Mouse (Mus musculus): ENCODE results near the gene Ankrd36. TPM values are rescaled to one million over a fixed set of nuclear protein-coding genes. Genes with fewer than 3 reads are reported as not detected.

Ankrd36 gene
- polyA plus RNA-seq, 1 experiment from 2014 or later = not detected

DNA sequence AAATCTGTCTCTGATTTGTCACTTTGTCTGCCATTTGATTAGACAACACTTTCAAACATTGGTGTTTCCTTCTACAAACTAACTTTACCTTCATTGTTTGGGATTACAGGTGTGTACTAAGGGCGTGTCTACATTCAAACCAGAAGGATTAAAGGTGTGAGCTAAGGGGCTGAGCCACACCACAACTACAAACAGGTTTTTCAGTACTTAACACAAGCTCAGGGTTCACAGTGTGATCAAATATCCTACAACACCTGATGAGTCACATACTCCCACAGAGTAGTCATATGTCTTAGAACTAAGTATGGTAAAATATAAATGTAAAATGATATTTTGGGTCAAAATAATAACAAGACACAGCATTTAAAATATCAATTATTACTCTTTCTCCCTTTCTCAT is 17.6 kb upstream of the Ankrd36 start:
- TF ChIP-seq EP300 (optimal IDR thresholded peaks at IDR 0.05) (no peak), CTCF (IDR thresholded peaks at IDR 0.05; ENCODE audit: low read depth) (no peak)
- DNase-seq (ENCODE audit: low spot score) (no peak), ATAC-seq (ENCODE audit: low FRiP score, low TSS enrichment) (peak; percentile 57; the same call in 1 of the 2 replicates)
- WGBS = 56% methylated on average over 1 of the region's 1 CpGs
- Histone ChIP-seq H3K9me3 (ENCODE audit: control insufficient read depth, low read length) (no peaks in the 10 kb centered on the region), H3K27ac (replicated peaks) (no peak overlapping the region), H3K4me2 (replicated peaks; ENCODE audit: low read depth) (no peak overlapping the region), H3K36me3 (ENCODE audit: control insufficient read depth, insufficient read depth, low read length) (no peaks in the 10 kb centered on the region), H3K4me1 (replicated peaks; ENCODE audit: control insufficient read depth, insufficient read depth) (no peaks in the 10 kb centered on the region), H3K27me3 (ENCODE audit: control insufficient read depth, insufficient read depth, low read length) (no peaks in the 10 kb centered on the region), H3K4me3 (ENCODE audit: low read depth, low read length) (no peak overlapping the region), H3K9ac (ENCODE audit: low read length) (no peak overlapping the region)

DNA sequence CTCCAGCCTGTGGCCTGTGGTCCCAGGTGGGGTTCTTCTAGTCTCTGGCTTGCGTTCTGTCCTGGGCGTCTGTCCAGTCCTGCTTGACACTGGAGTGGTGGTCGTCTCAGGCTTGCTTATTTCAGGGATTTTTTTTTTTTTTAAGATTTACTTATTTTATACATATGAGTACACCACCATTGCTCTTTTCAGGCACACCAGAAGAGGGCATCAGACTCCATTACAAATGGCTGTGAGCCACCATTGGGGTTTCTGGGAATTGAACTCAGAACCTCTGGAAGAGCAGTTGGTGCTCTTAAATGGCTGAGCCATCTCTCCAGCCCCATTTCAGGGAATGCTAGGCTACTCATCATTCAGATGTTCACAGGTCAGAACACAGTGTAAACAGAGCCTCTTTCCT is 9.2 kb upstream of the Ankrd36 start:
- TF ChIP-seq CTCF (IDR thresholded peaks at IDR 0.05; ENCODE audit: low read depth) (0 out of 2 replicates have a peak, but pooled peaks have one; percentile 11), EP300 (optimal IDR thresholded peaks at IDR 0.05) (no peak)
- DNase-seq (ENCODE audit: low spot score) = no peak

DNA sequence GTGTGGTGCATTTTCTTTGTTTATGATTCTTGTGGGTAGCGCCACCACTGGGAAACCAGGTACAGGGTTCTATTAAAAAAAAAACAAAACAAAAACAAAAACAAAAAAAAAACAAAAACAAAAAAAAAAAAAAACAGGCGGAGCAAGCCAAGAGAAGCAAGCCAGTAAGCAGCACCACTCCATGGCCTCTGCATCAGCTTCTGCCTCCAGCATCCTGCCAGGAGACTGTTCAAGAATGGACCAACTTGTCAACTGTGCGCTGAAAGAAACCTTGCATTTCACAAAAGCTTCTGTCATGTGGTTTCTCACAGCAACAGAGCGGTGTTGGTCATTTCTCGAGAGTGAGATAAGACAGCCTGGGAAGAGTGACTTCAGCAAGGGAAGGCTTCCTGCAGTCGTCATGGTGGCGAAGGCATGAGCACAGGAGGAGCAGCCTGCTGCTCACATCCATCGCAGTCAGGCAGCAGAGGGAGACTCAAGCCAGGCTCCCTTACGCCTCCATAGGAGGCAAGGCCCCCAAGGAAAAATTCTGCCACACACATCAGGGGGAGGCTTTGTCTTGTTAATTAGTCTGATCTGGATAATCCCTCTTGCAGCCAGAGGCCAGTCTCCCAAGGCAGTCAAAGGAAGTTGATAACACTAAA is 6.7 kb upstream of the Ankrd36 start:
- H3K4me2 ChIP-seq (replicated peaks; ENCODE audit: low read depth) = no peak overlapping the region
- H3K9ac ChIP-seq (ENCODE audit: low read length) = no peak overlapping the region
- no peak overlapping the region for H3K27ac ChIP-seq (replicated peaks)
- H3K4me3 ChIP-seq (ENCODE audit: low read depth, low read length) = no peak overlapping the region
- no peak for ATAC-seq (ENCODE audit: low FRiP score, low TSS enrichment)
- H3K9me3 ChIP-seq (ENCODE audit: control insufficient read depth, low read length) = no peaks in the 10 kb centered on the region
- no peak for DNase-seq (ENCODE audit: low spot score)
- no peak for TF ChIP-seq EP300 (optimal IDR thresholded peaks at IDR 0.05)
- peak; percentile 20; the same call in 1 of the 2 replicates for TF ChIP-seq CTCF (IDR thresholded peaks at IDR 0.05; ENCODE audit: low read depth)
- H3K4me1 ChIP-seq (replicated peaks; ENCODE audit: control insufficient read depth, insufficient read depth) = no peaks in the 10 kb centered on the region
- WGBS = 42% methylated on average over 9 of the region's 9 CpGs
- H3K27me3 ChIP-seq (ENCODE audit: control insufficient read depth, insufficient read depth, low read length) = no peaks in the 10 kb centered on the region
- no peaks in the 10 kb centered on the region for H3K36me3 ChIP-seq (ENCODE audit: control insufficient read depth, insufficient read depth, low read length)

More for the DNA sequence above, 9.2 kb upstream of the Ankrd36 start:
- no peaks in the 10 kb centered on the region for H3K4me1 ChIP-seq (replicated peaks; ENCODE audit: control insufficient read depth, insufficient read depth)
- ATAC-seq (ENCODE audit: low FRiP score, low TSS enrichment) = no peak
- no peaks in the 10 kb centered on the region for H3K27me3 ChIP-seq (ENCODE audit: control insufficient read depth, insufficient read depth, low read length)
- WGBS = 47% methylated on average over 3 of the region's 3 CpGs
- no peak overlapping the region for H3K4me3 ChIP-seq (ENCODE audit: low read depth, low read length)
- no peak overlapping the region for H3K9ac ChIP-seq (ENCODE audit: low read length)
- no peak overlapping the region for H3K27ac ChIP-seq (replicated peaks)
- H3K4me2 ChIP-seq (replicated peaks; ENCODE audit: low read depth) = no peak overlapping the region
- H3K9me3 ChIP-seq (ENCODE audit: control insufficient read depth, low read length) = no peaks in the 10 kb centered on the region
- H3K36me3 ChIP-seq (ENCODE audit: control insufficient read depth, insufficient read depth, low read length) = no peaks in the 10 kb centered on the region

DNA sequence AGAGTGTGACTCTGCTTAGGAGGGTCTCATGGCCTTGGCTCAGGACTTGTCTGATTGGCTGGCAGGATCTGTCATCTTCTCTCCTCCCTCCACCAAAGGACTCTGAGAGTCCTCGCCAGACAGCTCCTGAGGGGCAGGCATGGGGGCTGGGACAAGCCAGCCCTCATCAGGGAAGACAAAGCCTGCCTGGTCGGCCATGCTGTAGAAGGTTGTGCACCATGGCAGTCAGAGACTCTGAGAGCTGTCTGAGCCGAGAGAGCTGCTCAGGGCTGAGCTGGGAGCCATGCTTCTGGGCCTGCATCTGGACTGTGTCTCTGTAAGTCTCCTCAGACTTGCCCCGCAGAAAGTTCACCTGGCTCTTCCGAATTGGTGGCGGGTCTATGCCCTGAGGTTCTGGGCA is 5.6 kb upstream of the Ankrd36 start:
- DNase-seq (ENCODE audit: low spot score) (no peak), ATAC-seq (ENCODE audit: low FRiP score, low TSS enrichment) (no peak)
- H3K36me3 ChIP-seq (ENCODE audit: control insufficient read depth, insufficient read depth, low read length) = no peaks in the 10 kb centered on the region
- no peaks in the 10 kb centered on the region for H3K27me3 ChIP-seq (ENCODE audit: control insufficient read depth, insufficient read depth, low read length)
- H3K4me1 ChIP-seq (replicated peaks; ENCODE audit: control insufficient read depth, insufficient read depth) = no peaks in the 10 kb centered on the region
- 79% methylated on average over 6 of the region's 6 CpGs for WGBS
- no peak overlapping the region for H3K4me3 ChIP-seq (ENCODE audit: low read depth, low read length)
- TF ChIP-seq EP300 (optimal IDR thresholded peaks at IDR 0.05) = no peak
- TF ChIP-seq CTCF (IDR thresholded peaks at IDR 0.05; ENCODE audit: low read depth) = no peak
- H3K9me3 ChIP-seq (ENCODE audit: control insufficient read depth, low read length) = no peaks in the 10 kb centered on the region
- no peak overlapping the region for H3K4me2 ChIP-seq (replicated peaks; ENCODE audit: low read depth)
- no peak overlapping the region for H3K27ac ChIP-seq (replicated peaks)
- no peak overlapping the region for H3K9ac ChIP-seq (ENCODE audit: low read length)

DNA sequence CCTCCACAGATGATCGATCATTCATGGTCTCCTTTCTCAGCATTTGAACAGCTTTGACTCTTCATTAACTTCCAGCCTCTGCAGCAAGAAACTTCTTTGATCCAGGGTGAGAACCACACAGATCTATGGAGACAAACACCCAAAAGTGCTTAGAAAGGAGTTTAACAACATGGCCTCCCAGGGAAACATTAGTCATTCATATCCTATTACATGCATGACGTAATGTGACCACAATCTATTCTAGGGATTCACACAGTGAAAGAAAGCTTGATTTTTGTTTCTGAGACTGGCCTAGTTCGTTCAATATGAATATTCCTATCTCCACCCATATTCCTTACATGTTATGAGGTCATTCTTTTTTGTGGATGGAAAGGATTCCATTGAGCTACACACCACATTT is 3.9 kb upstream of the Ankrd36 start:
- DNase-seq (ENCODE audit: low spot score) (no peak), ATAC-seq (ENCODE audit: low FRiP score, low TSS enrichment) (no peak)
- H3K27ac ChIP-seq (replicated peaks) = no peak overlapping the region
- H3K9ac ChIP-seq (ENCODE audit: low read length) = no peak overlapping the region
- H3K36me3 ChIP-seq (ENCODE audit: control insufficient read depth, insufficient read depth, low read length) = no peaks in the 10 kb centered on the region
- no peaks in the 10 kb centered on the region for H3K4me1 ChIP-seq (replicated peaks; ENCODE audit: control insufficient read depth, insufficient read depth)
- no peak overlapping the region for H3K4me2 ChIP-seq (replicated peaks; ENCODE audit: low read depth)
- WGBS = 79% methylated on average over 3 of the region's 3 CpGs
- TF ChIP-seq EP300 (optimal IDR thresholded peaks at IDR 0.05) (no peak), CTCF (IDR thresholded peaks at IDR 0.05; ENCODE audit: low read depth) (no peak)
- H3K27me3 ChIP-seq (ENCODE audit: control insufficient read depth, insufficient read depth, low read length) = no peaks in the 10 kb centered on the region
- H3K9me3 ChIP-seq (ENCODE audit: control insufficient read depth, low read length) = no peaks in the 10 kb centered on the region
- no peak overlapping the region for H3K4me3 ChIP-seq (ENCODE audit: low read depth, low read length)

DNA sequence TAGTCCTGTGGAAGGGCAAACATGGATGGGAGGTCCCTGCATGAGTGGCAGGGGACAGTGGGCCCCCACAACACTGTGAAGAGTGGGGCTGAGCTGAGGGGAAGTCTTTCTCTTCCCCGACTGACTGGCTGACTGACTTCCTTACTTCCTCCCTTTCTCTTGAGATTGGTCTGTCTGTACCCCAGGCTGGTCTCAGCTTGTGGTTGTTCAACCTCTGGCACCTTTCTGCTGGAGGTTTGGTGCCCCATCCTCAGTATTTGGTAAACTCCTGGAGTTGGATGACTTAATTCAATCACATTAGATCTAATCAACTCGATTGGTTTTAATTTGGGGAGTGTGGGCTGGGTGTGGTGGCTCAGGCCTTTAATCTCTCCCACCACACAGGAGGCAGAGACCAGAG is 3.0 kb upstream of the Ankrd36 start:
- H3K4me3 ChIP-seq (ENCODE audit: low read depth, low read length) = no peak overlapping the region
- 56% methylated on average over 2 of the region's 2 CpGs for WGBS
- H3K9ac ChIP-seq (ENCODE audit: low read length) = no peak overlapping the region
- H3K4me1 ChIP-seq (replicated peaks; ENCODE audit: control insufficient read depth, insufficient read depth) = no peaks in the 10 kb centered on the region
- ATAC-seq (ENCODE audit: low FRiP score, low TSS enrichment) (no peak), DNase-seq (ENCODE audit: low spot score) (no peak)
- TF ChIP-seq EP300 (optimal IDR thresholded peaks at IDR 0.05) (no peak), CTCF (IDR thresholded peaks at IDR 0.05; ENCODE audit: low read depth) (no peak)
- H3K27me3 ChIP-seq (ENCODE audit: control insufficient read depth, insufficient read depth, low read length) = no peaks in the 10 kb centered on the region
- H3K9me3 ChIP-seq (ENCODE audit: control insufficient read depth, low read length) = no peaks in the 10 kb centered on the region
- H3K4me2 ChIP-seq (replicated peaks; ENCODE audit: low read depth) = no peak overlapping the region
- no peaks in the 10 kb centered on the region for H3K36me3 ChIP-seq (ENCODE audit: control insufficient read depth, insufficient read depth, low read length)
- H3K27ac ChIP-seq (replicated peaks) = no peak overlapping the region

Measured in stomach, postnatal 0 days (tissue).